Mouse (Mus musculus): Measurements from ENCODE around the gene Gm5148.

DNA sequence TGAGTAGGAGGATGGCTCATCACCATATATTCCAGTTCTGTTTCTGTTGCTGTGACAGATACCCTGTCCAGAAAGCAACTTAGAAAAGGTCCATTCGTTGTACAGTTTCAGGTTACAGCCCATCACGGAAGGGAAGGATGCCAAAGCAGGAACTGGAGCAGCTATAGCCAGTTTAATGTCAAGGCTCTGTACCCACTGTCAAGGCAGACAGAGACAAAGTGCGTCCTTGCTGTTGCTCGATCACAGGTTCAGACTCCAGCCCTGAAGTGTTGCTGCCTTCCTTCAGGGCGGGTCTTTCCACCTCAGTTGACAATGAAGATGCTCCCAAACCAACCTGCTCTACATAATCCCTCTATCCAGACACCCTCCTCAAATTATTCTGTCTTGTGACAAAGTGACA, 41.7 kb upstream of the Gm5148 start:
- TF ChIP-seq ZNF384 (IDR thresholded peaks at IDR 0.05; ENCODE audit: low read depth, low read length) (no peak), CHD2 (IDR thresholded peaks at IDR 0.05; ENCODE audit: low read depth, low read length) (no peak), ZC3H11A (IDR thresholded peaks at IDR 0.05; ENCODE audit: borderline replicate concordance, low read depth, low read length) (no peak)
